Mouse (Mus musculus): ENCODE measurements around the gene Zbtb16.
A peak's percentile ranks its signal among the peaks of the same experiment; 100 is the strongest.

The Zbtb16 gene

DNA sequence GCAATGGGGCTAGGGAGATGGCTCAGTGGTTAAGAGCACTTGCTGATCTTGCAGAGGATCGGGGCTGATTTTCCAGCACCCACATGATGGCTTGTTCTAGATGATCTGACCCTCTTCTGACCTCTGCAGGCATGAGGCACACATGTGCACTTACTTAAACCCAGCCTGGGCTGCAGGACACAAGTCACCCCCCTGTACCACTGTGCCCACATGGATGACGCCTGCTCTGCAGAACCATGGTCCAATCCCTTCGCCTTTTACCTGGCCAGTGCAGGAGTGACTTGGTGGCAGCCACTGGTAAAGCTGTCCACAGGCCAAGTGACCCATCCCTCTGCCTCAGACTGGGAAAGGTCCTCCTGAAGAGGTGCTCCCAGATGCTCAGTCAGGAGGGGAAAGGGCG, 67.1 kb downstream of the Zbtb16 start:
- no peak for DNase-seq (ENCODE audit: low spot score in 2 of 2)

DNA sequence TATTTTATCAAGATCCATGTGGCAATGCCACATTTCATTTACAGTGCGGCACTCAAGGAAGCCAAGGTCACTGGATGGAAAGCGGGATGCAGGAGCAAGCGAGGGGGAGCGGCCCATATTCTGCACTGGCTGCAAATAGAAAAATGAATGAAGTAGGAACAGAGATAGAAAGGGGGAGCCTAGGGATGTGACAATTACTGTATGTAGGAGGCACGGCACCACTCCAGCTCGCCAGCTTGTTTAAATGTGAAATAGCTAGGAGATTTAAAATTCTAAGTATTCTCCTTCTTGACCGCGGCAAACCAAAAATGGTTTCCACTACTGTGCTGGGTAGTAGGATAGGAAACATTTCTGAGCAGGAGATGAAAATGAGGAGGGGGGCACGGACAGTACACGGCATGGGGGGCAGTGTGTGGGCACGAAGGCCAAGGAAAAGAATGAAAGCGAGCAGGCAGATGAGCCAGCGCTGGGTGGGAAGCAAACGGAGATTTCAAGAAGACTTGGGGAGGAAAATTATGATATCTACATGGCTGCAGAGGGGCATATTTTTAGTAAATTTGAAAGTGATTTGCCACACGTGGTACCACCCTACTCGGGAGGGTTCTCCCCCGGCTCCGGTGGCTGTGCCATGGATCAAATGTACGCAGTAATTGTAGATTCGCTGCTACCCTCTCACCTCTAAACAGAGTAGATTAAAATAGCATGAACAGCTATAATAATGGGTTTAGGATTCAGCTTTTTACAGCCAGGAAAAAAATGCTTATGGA, 68.2 kb downstream of the Zbtb16 start:
- DNase-seq (ENCODE audit: low spot score in 2 of 2) = peak; percentile 36 to 40

DNA sequence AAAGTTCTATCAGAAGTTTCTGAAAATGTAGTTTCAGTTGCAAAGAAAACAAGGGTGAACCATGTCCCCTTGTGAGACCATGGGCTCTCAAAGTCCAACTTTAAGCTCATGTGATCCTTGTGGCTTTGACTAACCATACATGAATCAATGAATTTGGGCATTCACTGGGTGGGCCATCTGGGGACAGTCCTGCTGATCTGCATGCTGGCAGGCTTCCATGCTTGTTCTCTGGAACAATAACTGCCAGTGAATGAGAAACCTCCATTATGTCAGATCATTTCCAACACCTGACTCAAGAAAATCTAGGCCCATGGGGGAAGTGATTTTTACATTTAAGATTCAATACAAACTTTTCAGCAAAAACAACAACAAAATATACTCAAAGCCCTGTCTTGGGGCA, 70.1 kb downstream of the Zbtb16 start:
- no peak for DNase-seq (ENCODE audit: low spot score in 2 of 2)

DNA sequence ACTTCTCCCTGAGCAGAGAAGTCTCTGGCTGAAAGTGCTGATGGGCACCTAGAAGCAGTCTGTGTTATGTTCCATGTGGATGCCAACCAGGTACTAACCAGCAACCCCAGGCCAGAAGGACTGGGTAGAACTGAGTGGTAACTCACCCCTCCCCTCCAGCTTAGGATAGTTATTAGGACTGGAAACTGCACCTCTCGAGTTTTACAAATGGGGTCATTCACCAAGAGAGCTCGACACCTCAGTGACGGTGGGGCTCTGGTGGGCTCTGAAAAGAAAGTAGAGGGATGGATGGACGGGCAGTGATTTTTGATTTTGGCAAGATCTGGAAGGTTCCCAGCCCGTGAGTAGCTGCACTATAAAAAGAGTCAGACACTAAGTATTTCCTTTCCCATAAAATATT, 71.7 kb downstream of the Zbtb16 start:
- no peak for DNase-seq (ENCODE audit: low spot score in 2 of 2)

DNA sequence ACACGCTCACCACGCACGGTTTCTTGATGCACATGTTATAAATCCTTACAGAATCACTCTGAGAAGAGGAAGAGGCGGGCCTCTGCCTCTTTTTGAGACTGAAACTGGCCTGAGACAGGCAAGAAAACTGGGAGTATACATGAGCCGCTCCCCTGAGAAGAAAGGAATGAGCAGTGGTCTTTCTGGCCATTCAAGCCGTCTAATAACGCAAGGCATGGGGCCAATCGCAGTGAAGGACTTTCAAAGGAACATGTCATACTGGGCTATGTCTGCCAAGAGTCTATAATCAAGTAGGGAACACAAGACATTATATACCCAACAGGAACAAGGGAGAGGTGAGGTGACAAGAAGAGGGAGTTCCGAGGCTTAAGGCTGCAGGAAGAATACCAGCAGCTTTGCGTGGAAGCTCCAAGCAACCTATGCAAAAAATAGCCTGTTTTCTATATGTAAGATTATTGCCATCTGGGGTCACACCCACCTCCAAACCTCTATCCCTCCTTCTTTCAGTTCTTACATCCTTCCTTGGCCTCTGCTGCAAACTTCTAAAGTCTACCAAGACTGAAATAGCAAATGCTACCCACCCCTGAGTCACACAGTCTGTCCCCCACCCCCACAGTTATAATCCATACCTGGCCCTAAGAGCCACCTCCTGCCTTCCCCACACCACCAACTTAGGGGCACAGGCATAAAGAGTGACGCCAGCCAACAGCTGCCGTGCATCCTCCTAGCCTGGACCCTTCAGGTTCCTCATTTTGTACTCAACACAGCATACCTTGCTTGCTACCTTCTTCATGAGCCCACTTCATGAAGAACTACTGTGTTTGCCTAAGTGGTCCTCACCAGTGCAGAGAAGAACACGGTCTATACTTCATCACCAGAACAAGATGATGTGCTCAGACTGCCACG, 74.0 kb downstream of the Zbtb16 start:
- DNase-seq (ENCODE audit: low spot score in 2 of 2) = no peak

DNA sequence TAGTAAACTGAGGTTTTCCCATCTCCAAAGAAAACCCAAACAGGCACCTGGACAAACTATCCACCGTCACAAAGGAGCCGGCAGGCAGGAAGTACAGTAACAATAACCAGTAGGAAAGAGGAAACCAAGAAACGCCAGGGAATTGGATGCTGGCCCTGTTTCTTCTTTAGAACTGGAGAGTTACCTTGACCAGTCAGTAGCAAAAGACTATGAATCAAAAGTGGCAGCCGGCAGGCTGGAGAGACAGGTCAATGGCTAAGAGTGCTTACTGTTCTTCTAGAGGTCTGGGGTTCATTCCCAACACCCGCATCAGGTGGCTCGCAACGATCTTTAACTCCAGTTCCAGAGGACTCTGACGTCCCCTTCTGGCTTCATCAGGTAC, 74.9 kb downstream of the Zbtb16 start:
- DNase-seq (ENCODE audit: low spot score in 2 of 2) = no peak

DNA sequence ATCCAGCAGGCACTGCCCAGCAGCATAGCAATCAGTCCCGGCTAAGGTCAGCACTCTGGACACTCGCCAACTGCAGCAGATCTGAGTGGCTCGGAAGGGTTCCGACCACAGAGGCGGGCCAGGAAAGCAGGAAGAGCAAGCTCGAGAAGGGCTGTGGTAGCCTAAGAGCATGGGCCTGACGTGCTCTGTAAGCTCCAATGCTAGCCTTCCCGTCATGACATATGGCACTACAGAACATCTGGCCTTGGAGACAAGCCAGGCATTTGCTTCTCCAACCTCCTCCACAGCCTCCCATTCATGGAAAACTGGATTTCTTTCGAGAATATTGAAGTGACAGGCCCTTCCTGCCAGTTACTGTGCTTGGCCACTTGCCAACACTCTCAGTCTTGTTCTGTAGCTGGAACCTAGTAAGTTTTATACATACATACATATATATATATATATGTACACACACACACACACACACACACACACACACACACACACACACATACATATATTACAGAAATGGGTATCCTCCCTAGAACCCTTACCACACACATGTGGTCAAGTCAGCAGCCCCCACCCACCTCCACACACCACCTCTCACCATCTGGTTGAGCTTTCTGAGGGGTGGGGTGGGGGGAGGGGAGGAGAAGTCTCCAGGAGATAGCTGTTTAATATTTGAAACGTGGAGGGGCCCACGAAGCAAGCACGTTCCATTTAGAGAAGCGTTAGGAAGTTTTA, 75.4 kb downstream of the Zbtb16 start:
- DNase-seq (ENCODE audit: low spot score in 2 of 2) = peak; percentile 54 to 66

DNA sequence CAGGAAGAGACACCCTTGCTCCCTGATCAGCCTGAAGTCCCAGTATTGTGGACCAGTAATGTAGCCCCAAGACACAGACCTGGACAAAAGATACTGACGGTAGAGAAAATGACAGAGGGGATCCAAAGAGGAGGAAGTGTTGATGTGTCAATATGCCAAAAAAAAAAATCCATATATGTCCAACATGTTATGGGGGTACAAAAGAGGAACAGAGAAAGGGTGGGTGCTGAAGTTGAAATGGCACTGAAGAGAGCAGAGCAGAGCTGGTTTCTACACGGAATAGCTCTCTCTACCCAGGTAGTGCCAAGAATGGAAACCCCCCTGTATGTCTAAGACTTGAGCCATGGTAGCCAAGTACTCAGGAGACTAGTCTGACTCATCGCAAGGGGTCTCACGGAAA, 76.9 kb downstream of the Zbtb16 start:
- DNase-seq (ENCODE audit: low spot score in 2 of 2) = no peak

DNA sequence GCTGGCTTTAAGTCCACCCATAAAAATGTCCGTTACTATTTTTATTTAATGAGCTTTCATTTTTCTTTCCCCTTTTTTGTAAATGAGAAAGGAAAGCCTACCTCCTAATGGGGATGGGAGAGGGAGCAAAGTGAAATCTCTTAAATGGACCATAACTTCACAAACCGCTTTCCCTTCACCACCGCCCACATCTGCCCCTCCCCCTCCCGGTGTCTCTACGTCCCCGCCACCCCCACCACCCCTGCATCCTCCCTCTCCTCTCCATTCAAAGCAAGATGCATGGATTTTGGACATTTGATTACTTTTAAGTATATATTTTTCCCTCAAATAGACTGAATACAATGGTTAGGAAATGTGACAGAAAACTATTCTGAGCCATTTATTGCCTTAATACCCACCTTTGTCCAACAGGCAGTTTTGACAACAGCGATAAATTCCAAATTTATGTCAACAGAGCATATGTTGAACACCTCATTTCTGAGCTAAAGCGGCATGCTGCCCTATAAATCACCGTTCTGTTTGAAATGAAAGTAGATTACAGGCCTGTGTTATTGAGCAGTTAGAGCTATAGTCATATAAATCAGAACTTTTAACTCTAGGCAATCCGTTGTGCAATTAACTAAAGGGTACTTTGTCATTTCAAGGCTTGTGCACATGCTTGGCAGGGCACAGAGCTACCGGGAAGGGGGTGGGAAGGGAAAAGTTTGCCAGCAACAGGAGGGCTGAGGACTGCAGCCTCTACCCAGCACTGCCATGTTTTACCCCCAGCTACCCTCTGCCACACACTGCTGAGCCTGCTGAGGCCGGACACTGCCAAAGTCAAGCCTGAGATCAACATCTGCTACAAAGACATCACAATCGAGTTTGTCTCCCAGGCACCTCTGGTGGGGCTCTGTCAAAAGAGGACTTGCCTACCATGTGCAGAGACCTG, 78.1 kb downstream of the Zbtb16 start:
- no peak for DNase-seq (ENCODE audit: low spot score in 2 of 2)

DNA sequence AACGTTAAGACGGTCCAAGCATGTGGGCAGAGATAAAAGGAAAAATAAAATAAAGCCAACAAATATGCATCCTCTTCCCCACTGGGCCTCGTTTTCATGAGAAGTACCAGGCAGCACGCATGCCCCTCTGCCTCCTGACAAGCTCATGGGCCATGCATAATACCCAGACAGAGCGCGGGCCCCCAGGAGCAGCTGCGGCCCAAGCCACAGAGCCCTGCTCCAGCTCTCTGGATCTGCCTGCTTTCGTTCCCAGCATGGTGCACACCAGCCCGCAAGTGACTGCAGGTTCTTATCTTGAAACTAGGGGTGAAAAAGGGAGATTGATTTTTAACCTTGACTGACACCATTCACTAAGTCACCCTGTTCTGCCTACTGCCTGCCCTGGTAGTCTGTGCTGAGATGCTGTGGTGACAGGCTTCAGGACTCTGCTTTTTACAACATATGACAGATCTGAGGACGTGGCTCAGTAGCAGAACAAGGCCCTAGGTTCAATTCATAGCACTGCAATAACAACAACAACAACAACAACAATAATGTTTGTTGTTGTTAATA, 79.7 kb downstream of the Zbtb16 start:
- no peak for DNase-seq (ENCODE audit: low spot score in 2 of 2)

DNA sequence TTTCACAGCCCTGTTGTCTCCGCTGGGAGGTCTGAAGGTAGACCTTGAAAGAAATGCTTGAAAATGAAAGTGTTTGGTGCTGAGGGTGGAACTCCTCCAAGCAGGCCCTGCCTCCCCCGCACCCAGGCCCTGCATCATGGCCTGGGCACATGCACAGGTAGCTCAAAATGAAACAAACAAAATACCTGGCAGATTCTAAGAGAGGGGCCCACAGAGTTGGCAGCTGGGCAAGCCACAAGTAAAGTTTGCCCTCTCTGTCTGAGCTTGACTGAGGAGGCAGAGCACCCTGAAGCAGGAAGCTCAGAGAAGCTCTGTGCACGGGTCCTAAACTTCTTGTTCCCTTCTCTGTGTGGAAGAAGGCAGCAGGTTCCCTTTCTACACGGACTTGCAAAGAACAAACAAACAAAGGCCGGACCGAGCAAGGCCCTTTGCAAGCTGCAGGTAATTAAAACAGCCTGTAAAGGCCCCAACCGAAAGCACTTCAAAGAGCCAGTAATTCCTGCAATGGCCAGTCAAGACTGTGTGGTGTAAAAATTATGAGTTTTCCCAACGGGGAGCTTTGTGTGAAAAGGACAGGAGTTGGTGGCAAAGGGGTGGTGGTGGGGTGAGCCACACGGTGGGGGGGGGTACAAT, 80.5 kb downstream of the Zbtb16 start:
- no peak for DNase-seq (ENCODE audit: low spot score in 2 of 2)

DNA sequence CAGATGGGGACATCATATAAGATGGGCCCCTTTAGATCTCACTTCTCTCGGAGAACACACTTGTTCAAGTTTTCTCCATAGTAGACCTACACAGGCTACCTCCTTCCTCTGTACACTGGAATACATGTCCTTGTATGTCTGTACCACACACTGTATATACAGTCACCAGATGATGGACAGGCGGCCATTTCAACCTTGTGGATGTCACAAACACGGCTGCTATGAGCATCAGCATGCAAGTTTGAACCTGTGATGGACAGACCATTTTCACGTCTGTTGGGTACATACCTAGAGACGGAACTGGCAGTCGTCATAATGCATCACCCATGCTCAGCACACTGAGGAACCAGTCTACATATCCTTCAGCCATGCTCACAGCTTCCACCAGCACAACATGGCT, 81.6 kb downstream of the Zbtb16 start:
- no peak for DNase-seq (ENCODE audit: low spot score in 2 of 2)

DNA sequence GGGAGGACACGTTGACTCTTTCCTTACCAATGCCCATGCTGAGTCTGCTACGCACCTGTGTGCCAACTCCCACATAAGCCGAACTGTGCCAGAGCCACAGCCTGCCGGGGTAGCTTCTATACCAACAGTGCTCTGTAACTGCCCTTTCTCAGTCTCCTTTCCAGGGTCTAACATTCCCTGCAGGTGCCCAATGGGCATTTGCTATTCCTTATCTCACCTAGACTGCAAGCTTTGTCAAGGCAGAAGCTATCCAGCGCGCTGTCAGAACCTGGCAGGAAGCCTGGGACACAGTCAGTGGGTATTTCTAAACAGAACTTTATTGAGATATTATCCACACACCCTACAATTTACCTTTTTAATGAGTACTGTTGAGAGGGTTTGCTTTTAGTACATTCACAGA, 82.1 kb downstream of the Zbtb16 start:
- no peak for DNase-seq (ENCODE audit: low spot score in 2 of 2)

DNA sequence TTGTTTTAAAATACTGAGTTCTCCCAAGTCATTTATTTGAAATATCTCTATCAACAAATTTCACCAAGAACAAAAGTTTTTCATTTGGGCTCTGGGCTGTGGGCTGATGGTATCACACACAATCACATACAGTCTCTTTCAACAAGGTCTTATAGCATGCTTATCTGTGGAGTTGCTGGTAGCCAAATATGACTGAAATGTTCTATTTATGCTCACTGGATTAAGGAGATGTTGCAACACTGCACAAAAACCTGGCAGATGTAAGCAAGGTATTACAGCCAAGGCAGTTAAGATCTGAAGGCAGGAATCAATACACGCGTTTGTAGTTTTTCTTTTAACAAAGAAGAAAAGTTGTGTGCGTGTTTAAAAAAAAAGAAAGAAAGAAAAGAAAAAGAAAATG, 84.1 kb downstream of the Zbtb16 start:
- DNase-seq (ENCODE audit: low spot score in 2 of 2) = no peak

DNA sequence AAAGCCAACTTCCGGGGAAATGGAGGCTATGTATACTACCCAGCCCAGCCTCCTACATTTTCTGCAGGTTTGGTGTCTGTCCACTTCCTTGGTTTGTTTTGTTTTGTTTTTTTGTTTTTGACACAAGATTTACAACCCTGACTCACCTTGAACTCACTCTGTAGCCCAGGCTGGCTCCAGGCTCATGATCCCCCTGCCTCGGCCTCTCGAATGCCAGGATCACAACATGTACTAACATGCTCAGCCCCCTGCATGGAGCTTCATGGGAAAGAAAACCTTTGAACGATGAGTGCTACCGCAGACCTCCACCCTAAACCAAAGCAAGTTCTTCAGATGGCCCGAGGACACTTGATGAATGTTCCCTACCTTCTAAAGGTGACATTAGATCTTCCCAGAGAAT, 86.4 kb downstream of the Zbtb16 start:
- no peak for DNase-seq (ENCODE audit: low spot score in 2 of 2)

DNA sequence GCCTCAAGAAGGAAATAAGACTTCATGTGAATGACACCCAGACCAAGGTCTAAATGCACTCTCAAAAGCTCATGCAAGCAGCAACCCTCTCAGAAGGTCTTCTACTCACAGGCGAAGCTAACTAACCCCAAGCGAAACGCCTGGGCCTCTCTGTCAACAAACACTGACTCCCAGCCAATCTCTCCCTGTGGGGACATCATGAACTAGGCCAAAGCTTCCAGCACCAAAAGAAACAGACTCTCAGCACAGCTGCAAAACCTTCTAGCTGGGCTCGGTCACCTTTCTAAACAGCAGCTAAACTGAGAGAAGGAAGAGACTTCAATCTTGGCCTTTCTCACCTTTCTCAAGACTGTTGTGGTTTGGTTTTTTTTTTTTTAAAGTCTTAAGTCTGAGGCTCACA, 86.9 kb downstream of the Zbtb16 start:
- DNase-seq (ENCODE audit: low spot score in 2 of 2) = no peak

DNA sequence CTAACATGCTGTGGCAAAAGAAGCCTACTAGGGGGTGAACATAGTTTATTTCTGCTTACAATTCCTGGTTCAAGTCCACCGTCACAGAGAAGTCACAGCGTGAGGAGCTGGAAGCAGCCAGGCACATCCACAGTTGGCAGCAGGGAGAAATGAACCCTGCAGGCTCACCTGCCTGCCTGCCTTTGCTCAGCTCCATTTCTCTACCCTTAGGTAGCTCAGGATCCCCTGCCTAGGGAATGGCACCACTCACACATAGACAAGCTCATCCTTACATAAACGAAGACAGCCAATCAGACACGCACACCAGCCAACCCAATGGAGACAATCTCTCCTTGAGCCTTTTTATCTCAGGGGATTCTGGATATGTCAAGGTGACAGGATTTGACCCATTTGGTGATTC, 87.3 kb downstream of the Zbtb16 start:
- DNase-seq (ENCODE audit: low spot score in 2 of 2) = no peak

DNA sequence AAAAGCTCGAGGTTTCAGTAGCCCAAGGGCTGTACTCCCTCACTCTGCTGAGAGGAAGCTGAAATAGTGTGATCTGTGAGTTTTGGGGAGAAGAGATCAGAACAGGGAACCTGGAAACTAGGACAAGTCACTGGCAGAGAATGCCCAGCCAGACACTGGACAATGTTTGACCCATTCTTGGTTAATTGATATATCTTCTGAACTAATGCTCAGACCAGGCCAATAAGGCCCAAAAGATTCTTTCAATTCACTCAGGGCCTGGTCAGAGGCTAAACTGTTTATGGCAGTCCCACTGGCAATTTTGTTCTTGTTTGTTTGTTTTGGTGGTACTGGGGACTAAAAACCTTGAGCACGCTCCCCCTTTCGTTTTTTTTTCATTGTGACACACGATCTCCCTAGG, 87.8 kb downstream of the Zbtb16 start:
- no peak for DNase-seq (ENCODE audit: low spot score in 2 of 2)

DNA sequence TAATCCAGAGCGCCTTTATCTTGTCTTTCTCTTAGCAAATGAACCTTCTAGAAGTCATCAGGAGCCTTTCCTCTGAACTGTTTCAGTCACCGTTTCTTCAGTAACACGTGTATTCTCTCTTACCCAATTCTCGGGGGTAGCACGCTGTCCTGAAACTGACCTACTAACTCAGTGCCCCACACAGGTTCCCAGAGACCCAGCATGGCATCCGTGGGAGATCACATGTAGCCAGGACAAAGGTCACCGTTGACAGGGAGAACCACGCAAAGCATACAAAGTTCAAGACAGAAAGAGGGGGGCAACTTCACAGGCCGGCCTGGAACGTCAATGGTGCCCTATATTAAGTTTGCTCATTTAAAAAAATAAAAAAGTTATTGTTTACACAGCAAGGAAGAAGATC, 89.5 kb downstream of the Zbtb16 start:
- DNase-seq (ENCODE audit: low spot score in 2 of 2) = no peak

DNA sequence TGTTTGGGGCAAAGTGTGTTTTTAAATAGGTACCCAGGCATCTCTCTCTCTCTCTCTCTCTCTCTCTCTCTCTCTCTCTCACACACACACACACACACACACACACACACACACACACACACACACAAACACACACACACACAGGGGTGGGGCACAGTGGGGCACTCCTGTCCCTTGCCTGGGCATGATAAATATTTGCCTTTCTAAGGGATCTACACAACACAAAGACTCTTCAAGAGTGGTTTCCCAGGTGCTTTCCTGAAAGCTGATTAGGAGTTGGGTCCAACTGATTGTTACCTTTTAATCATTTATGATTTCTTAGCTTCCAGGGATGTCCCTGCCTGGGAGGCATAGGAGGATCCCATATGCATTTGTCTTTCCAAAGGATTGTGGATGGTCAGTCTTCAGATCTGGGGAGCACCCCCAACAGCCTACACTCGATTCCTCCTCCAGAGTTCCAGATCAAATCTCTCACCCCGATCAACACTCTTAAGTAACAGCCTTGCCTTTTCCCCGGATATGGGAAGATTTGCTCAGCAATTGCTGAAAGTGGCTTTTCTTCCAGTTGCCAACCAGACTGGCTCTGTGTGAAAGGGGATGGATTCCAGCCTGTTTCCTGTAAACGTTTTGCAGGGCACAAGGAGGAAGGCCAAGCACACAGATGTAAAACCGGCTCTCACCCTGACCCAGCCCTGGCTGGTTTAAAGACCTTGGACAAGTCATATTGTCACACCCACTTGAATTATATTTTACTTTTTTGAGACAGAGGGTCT, 90.5 kb downstream of the Zbtb16 start:
- DNase-seq (ENCODE audit: low spot score in 2 of 2) = no peak
